Mouse (Mus musculus): ENCODE measurements around the gene Wdfy1. TPM values are rescaled to one million over a fixed set of nuclear protein-coding genes. Genes with fewer than 3 reads are reported as not detected.
A peak's percentile ranks its signal among the peaks of the same experiment; 100 is the strongest.

The Wdfy1 gene
- polyA plus RNA-seq, 1 experiment from 2014 or later, result 132 TPM

DNA sequence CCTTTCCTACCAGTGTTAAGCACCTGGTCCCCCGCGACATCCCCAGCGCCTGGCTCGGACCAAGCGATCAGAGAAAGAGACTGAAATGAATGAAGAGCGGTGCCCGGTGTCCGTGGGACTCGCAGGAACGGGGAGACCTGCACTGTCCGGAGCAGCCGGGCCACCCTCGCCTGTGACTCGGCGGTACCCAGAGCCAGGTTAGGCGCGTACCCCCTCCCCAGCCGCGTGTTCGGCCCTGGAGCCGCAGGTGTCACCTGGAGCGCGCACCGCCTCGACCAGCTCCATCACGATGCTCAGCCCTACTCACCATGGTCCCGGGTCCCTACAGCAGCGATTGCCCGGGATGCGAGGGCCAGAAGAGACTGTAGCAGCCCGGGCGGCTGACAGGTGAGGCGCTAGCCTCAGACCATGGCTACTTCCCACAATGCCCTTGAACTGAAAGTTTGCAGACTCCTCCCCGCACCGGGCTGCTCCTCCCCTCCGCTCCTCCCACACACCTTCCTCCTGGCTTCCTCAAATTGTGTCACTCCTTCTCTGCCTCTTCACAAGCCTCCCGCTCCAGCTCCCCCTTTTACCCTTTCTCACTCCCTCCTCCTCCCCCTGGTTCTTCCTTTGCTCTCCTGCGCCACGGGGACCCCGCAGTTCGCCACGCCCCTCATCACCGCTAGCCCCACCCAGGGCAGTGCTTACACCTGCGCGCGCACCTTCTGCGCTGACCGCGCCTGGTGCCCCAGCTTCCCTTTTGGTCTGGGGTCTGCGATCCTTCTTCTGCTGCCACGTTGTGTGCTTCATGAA is 104.2 kb downstream of the Wdfy1 start, which contains the start of gene Ap1s3:
Ap1s3 (minus strand) TSS at position 430 of the 795 bp plus-strand sequence.
- H3K27me3 ChIP-seq (ENCODE audit: control insufficient read depth, insufficient read depth, low read length), result peaks cover 25% of the 10 kb centered on the region
- H3K36me3 ChIP-seq (ENCODE audit: control insufficient read depth, insufficient read depth, low read length), result no peaks in the 10 kb centered on the region
- peak; percentile 81 for ATAC-seq (ENCODE audit: low FRiP score, low TSS enrichment)
- under 1% methylated on average over 50 of the region's 51 CpGs for WGBS
- H3K4me1 ChIP-seq (ENCODE audit: control insufficient read depth, insufficient read depth, low read length), result peaks cover 4% of the 10 kb centered on the region
- peak within 1 kb of the TSS; percentile 98 for H3K4me2 ChIP-seq (ENCODE audit: low read length)
- H3K9ac ChIP-seq (replicated peaks; ENCODE audit: low read length), result peak within 1 kb of the TSS; percentile 47; the same call in 1 of the 2 replicates
- H3K4me3 ChIP-seq (replicated peaks; ENCODE audit: low read depth, low read length), result peak within 1 kb of the TSS; percentile 63
- H3K9me3 ChIP-seq (ENCODE audit: control insufficient read depth, low read length), result no peaks in the 10 kb centered on the region
- DNase-seq, result peak; percentile 72
- H3K27ac ChIP-seq (replicated peaks; ENCODE audit: low read depth, low read length), result no peak within 1 kb of the TSS

DNA sequence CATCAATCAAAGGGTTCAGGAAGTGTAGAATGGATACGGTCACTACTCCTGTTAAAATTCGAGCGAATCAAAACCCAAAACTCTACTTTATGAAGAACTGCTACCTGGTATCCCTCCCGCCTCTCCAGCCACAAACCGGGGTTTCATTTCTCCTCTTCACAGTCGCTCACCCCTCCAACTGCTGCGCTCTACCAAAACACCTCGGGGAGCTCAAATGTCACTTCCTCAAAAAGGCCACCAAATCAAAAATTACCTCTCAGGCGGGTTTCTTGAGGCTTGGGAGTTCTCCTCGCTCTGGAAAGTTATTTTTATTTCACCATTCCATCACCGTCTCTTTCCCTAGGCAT is 104.8 kb downstream of the Wdfy1 start:
- Histone ChIP-seq H3K27ac (replicated peaks; ENCODE audit: low read depth, low read length) (no peak overlapping the region), H3K4me3 (replicated peaks; ENCODE audit: low read depth, low read length) (peak overlapping the region; percentile 63), H3K27me3 (ENCODE audit: control insufficient read depth, insufficient read depth, low read length) (peaks cover 25% of the 10 kb centered on the region), H3K36me3 (ENCODE audit: control insufficient read depth, insufficient read depth, low read length) (no peaks in the 10 kb centered on the region), H3K9me3 (ENCODE audit: control insufficient read depth, low read length) (no peaks in the 10 kb centered on the region), H3K9ac (replicated peaks; ENCODE audit: low read length) (peak overlapping the region; percentile 47; the same call in 1 of the 2 replicates), H3K4me1 (ENCODE audit: control insufficient read depth, insufficient read depth, low read length) (peaks cover 4% of the 10 kb centered on the region), H3K4me2 (ENCODE audit: low read length) (peak overlapping the region; percentile 98)
- ATAC-seq (ENCODE audit: low FRiP score, low TSS enrichment) (no peak), DNase-seq (no peak)
- 3% methylated on average over 11 of the region's 11 CpGs for WGBS

DNA sequence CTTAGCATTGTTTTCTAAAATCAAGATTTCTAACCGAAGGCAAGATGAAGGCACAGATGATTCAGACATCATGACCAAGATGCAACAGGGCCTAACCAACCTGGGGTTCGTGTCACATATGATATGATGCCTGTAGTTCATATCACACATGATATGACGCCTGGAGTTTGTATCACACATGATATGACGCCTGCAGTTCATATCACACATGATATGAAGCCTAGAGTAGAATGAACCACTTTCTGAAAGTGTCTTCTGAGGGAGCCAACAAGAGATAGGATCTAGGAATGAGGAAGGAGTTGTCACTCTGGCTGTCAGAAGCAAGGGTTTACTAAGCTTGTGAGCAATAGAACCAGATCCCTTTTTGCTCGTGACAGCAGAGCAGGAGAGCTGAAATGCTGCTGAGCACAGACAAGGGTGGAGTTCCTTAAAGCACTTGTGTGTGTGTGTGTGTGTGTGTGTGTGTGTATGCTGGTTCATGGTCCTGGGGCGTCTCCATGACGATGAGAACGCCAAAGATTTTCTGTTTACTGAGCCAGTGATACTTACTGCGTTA is 106.4 kb downstream of the Wdfy1 start:
- Histone ChIP-seq H3K36me3 (ENCODE audit: control insufficient read depth, insufficient read depth, low read length) (no peaks in the 10 kb centered on the region), H3K4me2 (ENCODE audit: low read length) (no peak overlapping the region), H3K27me3 (ENCODE audit: control insufficient read depth, insufficient read depth, low read length) (peaks cover 25% of the 10 kb centered on the region), H3K9ac (replicated peaks; ENCODE audit: low read length) (no peak overlapping the region), H3K4me3 (replicated peaks; ENCODE audit: low read depth, low read length) (no peak overlapping the region), H3K4me1 (ENCODE audit: control insufficient read depth, insufficient read depth, low read length) (peaks cover 4% of the 10 kb centered on the region), H3K27ac (replicated peaks; ENCODE audit: low read depth, low read length) (no peak overlapping the region), H3K9me3 (ENCODE audit: control insufficient read depth, low read length) (no peaks in the 10 kb centered on the region)
- ATAC-seq (ENCODE audit: low FRiP score, low TSS enrichment) (no peak), DNase-seq (no peak)
- 84% methylated on average over 9 of the region's 9 CpGs for whole genome bisulfite sequencing

DNA sequence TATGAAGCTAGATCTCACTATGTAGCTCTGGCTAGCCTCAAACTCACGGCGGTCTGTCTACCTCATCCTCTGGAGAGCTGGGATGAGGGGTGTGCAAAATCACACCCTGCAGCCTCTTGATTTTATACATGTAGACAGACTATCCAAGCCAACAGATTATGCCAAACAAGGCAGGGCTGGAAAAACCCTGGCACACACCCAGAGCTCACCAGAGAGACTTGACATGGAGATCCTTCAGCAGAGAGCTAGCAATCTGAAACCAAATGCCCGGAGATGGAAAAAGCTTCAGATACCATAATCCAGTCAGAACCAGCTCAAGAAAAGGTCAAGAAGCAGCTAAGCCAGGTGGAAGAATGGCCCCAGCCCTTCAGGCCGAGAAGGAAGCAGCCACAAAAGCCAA is 111.0 kb downstream of the Wdfy1 start:
- DNase-seq (no peak), ATAC-seq (ENCODE audit: low FRiP score, low TSS enrichment) (no peak)
- 88% methylated on average over 4 of the region's 4 CpGs for WGBS

DNA sequence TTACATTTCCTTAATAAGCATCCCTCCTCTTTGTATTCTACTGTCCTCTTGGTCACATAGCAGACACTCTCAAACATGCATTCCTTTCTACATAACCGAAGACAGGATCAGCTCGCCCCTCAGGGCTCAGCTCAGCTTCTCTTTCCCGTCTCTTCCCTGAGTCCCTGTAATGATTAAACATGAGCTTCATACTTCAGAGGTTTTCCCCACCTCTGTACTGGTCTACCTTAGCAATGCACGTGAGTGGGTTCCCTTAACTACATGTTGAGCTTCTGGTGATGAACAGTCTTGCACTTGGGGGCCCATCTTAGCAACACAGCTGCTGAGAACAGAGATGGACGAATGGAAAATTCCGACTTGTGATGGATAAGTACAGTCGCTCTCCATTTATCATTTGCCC is 116.3 kb downstream of the Wdfy1 start:
- no peaks in the 10 kb centered on the region for H3K9me3 ChIP-seq (ENCODE audit: control insufficient read depth, low read length)
- no peaks in the 10 kb centered on the region for H3K36me3 ChIP-seq (ENCODE audit: control insufficient read depth, insufficient read depth, low read length)
- no peak overlapping the region for H3K9ac ChIP-seq (replicated peaks; ENCODE audit: low read length)
- H3K27ac ChIP-seq (replicated peaks; ENCODE audit: low read depth, low read length), result no peak overlapping the region
- 81% methylated on average over 7 of the region's 7 CpGs for WGBS
- no peaks in the 10 kb centered on the region for H3K27me3 ChIP-seq (ENCODE audit: control insufficient read depth, insufficient read depth, low read length)
- H3K4me3 ChIP-seq (replicated peaks; ENCODE audit: low read depth, low read length), result no peak overlapping the region
- no peak overlapping the region for H3K4me2 ChIP-seq (ENCODE audit: low read length)
- ATAC-seq (ENCODE audit: low FRiP score, low TSS enrichment) (no peak), DNase-seq (no peak)
- no peaks in the 10 kb centered on the region for H3K4me1 ChIP-seq (ENCODE audit: control insufficient read depth, insufficient read depth, low read length)

More for the DNA sequence above, 111.0 kb downstream of the Wdfy1 start:
- H3K27ac ChIP-seq (replicated peaks; ENCODE audit: low read depth, low read length), result no peak overlapping the region
- no peak overlapping the region for H3K4me3 ChIP-seq (replicated peaks; ENCODE audit: low read depth, low read length)
- H3K9ac ChIP-seq (replicated peaks; ENCODE audit: low read length), result no peak overlapping the region
- no peaks in the 10 kb centered on the region for H3K36me3 ChIP-seq (ENCODE audit: control insufficient read depth, insufficient read depth, low read length)
- H3K27me3 ChIP-seq (ENCODE audit: control insufficient read depth, insufficient read depth, low read length), result no peaks in the 10 kb centered on the region
- no peaks in the 10 kb centered on the region for H3K9me3 ChIP-seq (ENCODE audit: control insufficient read depth, low read length)
- H3K4me2 ChIP-seq (ENCODE audit: low read length), result no peak overlapping the region
- no peaks in the 10 kb centered on the region for H3K4me1 ChIP-seq (ENCODE audit: control insufficient read depth, insufficient read depth, low read length)

DNA sequence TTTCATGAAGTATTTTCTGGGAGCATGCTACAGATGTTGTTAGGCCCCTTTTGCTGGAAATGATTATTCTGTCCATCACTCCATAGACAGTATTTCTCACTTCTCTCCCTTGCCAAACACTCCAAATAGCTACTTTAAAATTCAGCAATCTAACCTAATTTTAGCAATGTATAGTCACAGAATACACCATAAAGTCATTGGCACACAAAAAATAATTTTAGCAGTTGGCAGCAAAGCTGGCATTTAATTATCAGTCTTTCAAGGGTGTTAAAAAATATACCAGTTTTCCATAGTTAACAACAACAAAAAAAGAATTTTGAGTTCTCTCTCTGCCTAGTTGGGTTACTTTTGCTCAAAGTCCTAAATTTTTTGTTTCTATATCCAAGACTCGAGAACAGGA is 118.5 kb downstream of the Wdfy1 start:
- DNase-seq (no peak), ATAC-seq (ENCODE audit: low FRiP score, low TSS enrichment) (no peak)
- Histone ChIP-seq H3K9me3 (ENCODE audit: control insufficient read depth, low read length) (no peaks in the 10 kb centered on the region), H3K4me1 (ENCODE audit: control insufficient read depth, insufficient read depth, low read length) (no peaks in the 10 kb centered on the region), H3K36me3 (ENCODE audit: control insufficient read depth, insufficient read depth, low read length) (no peaks in the 10 kb centered on the region), H3K4me2 (ENCODE audit: low read length) (no peak overlapping the region), H3K27ac (replicated peaks; ENCODE audit: low read depth, low read length) (no peak overlapping the region), H3K27me3 (ENCODE audit: control insufficient read depth, insufficient read depth, low read length) (no peaks in the 10 kb centered on the region), H3K9ac (replicated peaks; ENCODE audit: low read length) (no peak overlapping the region), H3K4me3 (replicated peaks; ENCODE audit: low read depth, low read length) (no peak overlapping the region)
- WGBS, result 92% methylated on average over 1 of the region's 1 CpGs

DNA sequence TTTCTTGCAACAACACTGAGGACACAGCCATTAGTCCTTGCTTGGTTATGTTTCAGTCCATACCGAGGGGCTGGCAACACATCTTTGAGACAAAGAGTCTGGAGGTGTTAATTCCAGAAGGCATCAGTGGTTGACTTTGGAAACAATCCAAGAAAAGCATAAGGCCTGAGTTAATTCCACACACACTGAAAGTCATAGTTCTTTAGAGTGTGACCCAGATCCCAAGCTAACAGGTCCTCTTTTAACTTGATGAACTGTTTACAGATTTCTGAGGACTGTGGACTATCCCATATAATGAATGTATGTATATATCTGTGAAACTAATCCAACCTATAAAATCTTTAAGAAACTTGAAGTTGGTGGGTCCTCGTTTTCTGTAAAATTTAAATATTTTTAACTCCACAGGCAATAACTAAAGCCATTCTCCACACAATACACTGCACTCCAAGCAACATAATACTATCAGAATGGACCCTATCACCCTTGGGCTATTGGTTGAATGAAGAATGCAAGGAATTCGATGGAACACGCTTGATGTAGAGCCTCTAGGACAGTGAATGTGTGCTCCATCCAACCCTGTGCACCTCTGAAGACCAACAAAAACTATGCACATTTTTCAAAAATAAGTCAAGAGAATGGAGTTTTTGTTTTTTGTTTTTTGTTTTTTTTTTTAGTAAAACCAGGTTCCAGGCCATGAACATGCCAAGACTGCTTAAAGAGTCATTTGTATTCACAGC is 120.0 kb downstream of the Wdfy1 start:
- WGBS, result 90% methylated on average over 4 of the region's 4 CpGs

DNA sequence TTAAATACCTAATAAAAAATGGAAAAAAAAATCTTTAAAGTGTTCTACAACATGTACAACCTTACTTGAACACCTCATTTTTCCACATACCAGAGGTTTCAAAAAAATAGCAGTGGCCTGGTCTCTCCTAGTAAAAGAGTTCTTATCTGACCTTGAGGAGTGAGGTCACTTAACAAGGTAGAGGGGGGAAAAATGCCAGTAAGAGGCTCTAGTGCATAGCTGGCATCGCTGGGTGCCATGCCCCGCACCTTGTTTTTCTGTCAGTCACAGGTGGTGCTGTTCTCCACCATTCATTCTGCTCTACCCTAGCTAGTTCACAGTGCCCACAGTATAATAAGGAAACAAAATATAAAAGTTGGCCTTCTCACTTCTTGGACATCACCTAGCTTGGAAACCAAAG is 121.0 kb downstream of the Wdfy1 start:
- Histone ChIP-seq H3K9me3 (ENCODE audit: control insufficient read depth, low read length) (no peaks in the 10 kb centered on the region), H3K36me3 (ENCODE audit: control insufficient read depth, insufficient read depth, low read length) (no peaks in the 10 kb centered on the region), H3K4me1 (ENCODE audit: control insufficient read depth, insufficient read depth, low read length) (no peaks in the 10 kb centered on the region), H3K9ac (replicated peaks; ENCODE audit: low read length) (no peak overlapping the region), H3K27ac (replicated peaks; ENCODE audit: low read depth, low read length) (no peak overlapping the region), H3K4me2 (ENCODE audit: low read length) (no peak overlapping the region), H3K4me3 (replicated peaks; ENCODE audit: low read depth, low read length) (no peak overlapping the region), H3K27me3 (ENCODE audit: control insufficient read depth, insufficient read depth, low read length) (no peaks in the 10 kb centered on the region)
- no peak for ATAC-seq (ENCODE audit: low FRiP score, low TSS enrichment)
- DNase-seq, result no peak
- WGBS, result 96% methylated on average over 2 of the region's 2 CpGs

More for the DNA sequence above, 120.0 kb downstream of the Wdfy1 start:
- Histone ChIP-seq H3K4me3 (replicated peaks; ENCODE audit: low read depth, low read length) (no peak overlapping the region), H3K9ac (replicated peaks; ENCODE audit: low read length) (no peak overlapping the region), H3K4me1 (ENCODE audit: control insufficient read depth, insufficient read depth, low read length) (no peaks in the 10 kb centered on the region), H3K4me2 (ENCODE audit: low read length) (no peak overlapping the region), H3K27me3 (ENCODE audit: control insufficient read depth, insufficient read depth, low read length) (no peaks in the 10 kb centered on the region), H3K27ac (replicated peaks; ENCODE audit: low read depth, low read length) (no peak overlapping the region), H3K36me3 (ENCODE audit: control insufficient read depth, insufficient read depth, low read length) (no peaks in the 10 kb centered on the region), H3K9me3 (ENCODE audit: control insufficient read depth, low read length) (no peaks in the 10 kb centered on the region)
- DNase-seq, result no peak
- no peak for ATAC-seq (ENCODE audit: low FRiP score, low TSS enrichment)
